Mouse (Mus musculus): ENCODE measurements at regions not wholly inside any gene's neighbourhood (a gene's known extent, or its start where the extent isn't known, plus 50 kb on each side); places are given as distances from the start of the nearest gene placed in this dataset.
A peak's percentile ranks its signal among the peaks of the same experiment; 100 is the strongest.

GRCm38 (mm10) chrX:65241861-65242525, 194.5 kb downstream of the Ctag2 start:
- peak; percentile 22 for DNase-seq

- DNase-seq = no peak
Observed at GRCm38 (mm10) chrX:65252746-65253145, 205.3 kb downstream of the Ctag2 start.
